26 mouse cellular contexts compared by ENCODE assay signal in the genomic region with DNA sequence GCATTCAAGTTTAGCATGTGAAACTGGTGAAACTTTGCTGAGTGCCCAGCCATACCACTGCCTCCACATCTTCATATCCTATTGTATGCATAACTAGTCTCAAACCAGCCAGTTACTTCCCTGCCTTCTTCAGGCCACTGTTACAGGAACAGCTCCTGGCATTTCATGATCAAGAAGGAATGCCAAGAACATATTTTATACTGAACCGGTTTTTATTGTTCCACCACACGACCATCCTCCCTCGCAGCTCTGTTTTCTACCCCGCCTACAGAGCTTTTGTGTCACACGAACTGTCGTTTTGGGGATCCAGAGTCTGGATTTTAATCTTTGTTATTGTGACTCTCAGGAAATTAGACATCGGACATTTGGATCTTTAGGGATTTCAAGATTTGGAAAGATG.
A peak's percentile ranks its signal among the peaks of the same experiment; 100 is the strongest.
DNase-seq lines count a peak whose midpoint lies in the region; ATAC-seq and TF ChIP-seq lines count a peak whose summit lies in the region.
"Had no signal": no experiment of that assay in that cellular context is flagged by ENCODE, and none has a peak within 500 bp of the region (broad histone marks: within the 10 kb centered on the region; RNA-seq: fewer than 3 reads in every experiment).

No protein-coding gene starts in this region.

- H3K4me1 ChIP-seq in lung, embryonic 14.5 days (ENCODE audit: insufficient read depth) = no peaks in the 10 kb centered on the region
- H3K4me1 ChIP-seq: forebrain, embryonic 13.5 days; heart, embryonic 15.5 days; hindbrain, embryonic 10.5 days; hindbrain, embryonic 13.5 days had no signal

- no peak for TF ChIP-seq CTCF in lung, embryonic 14.5 days (IDR thresholded peaks at IDR 0.05; ENCODE audit: low read depth)

- H3K4me2 ChIP-seq in lung, embryonic 14.5 days = no peak overlapping the region
- H3K4me2 ChIP-seq: forebrain, embryonic 13.5 days; heart, embryonic 12.5 days; heart, embryonic 15.5 days; hindbrain, embryonic 13.5 days had no signal

- WGBS in lung, embryonic 14.5 days = 63% methylated on average over 7 of the region's 7 CpGs

- no peak overlapping the region for H3K9ac ChIP-seq in lung, embryonic 14.5 days
- H3K9ac ChIP-seq: forebrain, embryonic 13.5 days; heart, embryonic 12.5 days; heart, embryonic 15.5 days; hindbrain, embryonic 13.5 days had no signal

- ATAC-seq in lung, embryonic 14.5 days (ENCODE audit: insufficient read depth) = no peak
- ATAC-seq: CD4-positive, CD25-positive, alpha-beta regulatory T cell, adult 4 months; forebrain, embryonic 13.5 days; forebrain, embryonic 16.5 days; hindbrain, embryonic 16.5 days; inflammation-experienced regulatory T-cells, adult 6 months had no signal

- intact Hi-C loops in left cerebral cortex, postnatal 10 days (cut with DNase I) = no loop called here

- no peaks in the 10 kb centered on the region for H3K36me3 ChIP-seq in lung, embryonic 14.5 days (ENCODE audit: insufficient read depth)
- H3K36me3 ChIP-seq: forebrain, embryonic 10.5 days; heart, embryonic 12.5 days; heart, embryonic 15.5 days; hindbrain, embryonic 10.5 days; hindbrain, embryonic 13.5 days had no signal

- DNase-seq in layer of hippocampus, adult 11-12 months (ENCODE audit: low spot score) = peak; percentile 20
- DNase-seq in layer of hippocampus, adult 9-10 months (ENCODE audit: low spot score) = no peak
- peak; percentile 8 for DNase-seq in lung, embryonic 14.5 days
- no peak for DNase-seq in lung, adult 18-20 months
- peak; percentile 9 to 21 for DNase-seq in layer of hippocampus, adult 8-10 months (ENCODE audit: low spot score in 2 of 2)
- no peak for DNase-seq in cerebellum, adult 8-10 months
- no peak for DNase-seq in left cerebral cortex, postnatal 10 days (ENCODE audit: extremely low spot score in 1 of 2, low spot score in 2 of 2)
- DNase-seq: adrenal gland, adult 8-10 months; adrenal gland, postnatal 25 days; cerebellum, adult 2 months; cerebellum, postnatal 10 days; cerebellum, postnatal 36 days; gastrocnemius, postnatal 25 days; heart, adult 18-20 months; heart, postnatal 10 days; heart, postnatal 36 days had no signal

- no peak overlapping the region for H3K27ac ChIP-seq in lung, embryonic 14.5 days (ENCODE audit: low read depth)
- H3K27ac ChIP-seq: forebrain, embryonic 10.5 days; forebrain, embryonic 13.5 days; heart, embryonic 15.5 days; hindbrain, embryonic 10.5 days; hindbrain, embryonic 13.5 days had no signal

- H3K4me3 ChIP-seq in lung, embryonic 14.5 days (ENCODE audit: low read depth, low read length) = no peak overlapping the region
- H3K4me3 ChIP-seq: forebrain, embryonic 10.5 days; forebrain, embryonic 13.5 days; heart, embryonic 12.5 days; heart, embryonic 15.5 days; hindbrain, embryonic 10.5 days; hindbrain, embryonic 13.5 days had no signal

- no peaks in the 10 kb centered on the region for H3K27me3 ChIP-seq in lung, embryonic 14.5 days (ENCODE audit: insufficient read depth, low read length)
- H3K27me3 ChIP-seq: forebrain, embryonic 13.5 days; heart, embryonic 12.5 days; heart, embryonic 15.5 days; hindbrain, embryonic 13.5 days had no signal

- no peaks in the 10 kb centered on the region for H3K9me3 ChIP-seq in lung, embryonic 14.5 days (ENCODE audit: low read depth, low read length)
- H3K9me3 ChIP-seq: forebrain, embryonic 10.5 days; forebrain, embryonic 13.5 days; heart, embryonic 12.5 days; heart, embryonic 15.5 days; hindbrain, embryonic 10.5 days; hindbrain, embryonic 13.5 days had no signal

Comparison
In these comparisons a context has a peak if more than half of its experiments do, and no peak if none do; other contexts are left out.
1. DNase-seq: peak in layer of hippocampus, adult 11-12 months (single experiment), lung, embryonic 14.5 days (single experiment) and layer of hippocampus, adult 8-10 months (2 of 2); none in layer of hippocampus, adult 9-10 months (single experiment), lung, adult 18-20 months (0 of 2), cerebellum, adult 8-10 months (single experiment) and left cerebral cortex, postnatal 10 days (0 of 2).